Mouse (Mus musculus) ovary, postnatal 36 days (tissue): Measurements from ENCODE around the gene Cavin1.

Experiments used
- DNase-seq: peaks from one replicate; pipeline ENCODE4 v3.0.0; 2022; ENCODE audit warnings: low spot score, mixed read lengths

Gene Cavin1

DNA sequence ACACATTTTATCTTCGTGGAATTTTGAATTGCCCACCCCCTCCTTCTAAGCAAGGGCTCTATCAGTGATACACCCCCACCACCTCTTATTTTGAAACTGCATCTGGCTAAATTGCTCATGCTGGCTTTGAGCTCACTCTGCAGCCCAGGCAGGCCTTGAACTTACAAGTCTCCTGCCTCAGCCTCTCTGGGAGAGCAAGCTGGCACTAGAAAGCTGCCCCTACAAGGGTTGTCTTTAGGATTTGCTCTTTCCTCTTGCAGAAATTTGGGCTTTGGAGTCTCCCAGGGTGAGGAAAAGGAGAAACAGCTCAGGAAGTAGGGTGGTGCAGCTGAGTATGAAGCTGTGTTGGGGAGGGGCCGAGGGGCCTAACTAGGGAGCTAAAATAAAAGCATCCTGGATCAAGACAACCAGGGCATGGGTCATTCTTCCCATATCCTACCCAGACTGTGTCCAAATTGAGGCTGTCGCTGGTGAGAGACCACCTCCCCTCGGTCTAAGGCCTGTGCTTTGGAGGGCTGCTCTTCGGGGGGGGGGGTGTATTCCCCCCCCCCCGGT is 12.7 kb downstream of the Cavin1 start:
- no peak for DNase-seq

DNA sequence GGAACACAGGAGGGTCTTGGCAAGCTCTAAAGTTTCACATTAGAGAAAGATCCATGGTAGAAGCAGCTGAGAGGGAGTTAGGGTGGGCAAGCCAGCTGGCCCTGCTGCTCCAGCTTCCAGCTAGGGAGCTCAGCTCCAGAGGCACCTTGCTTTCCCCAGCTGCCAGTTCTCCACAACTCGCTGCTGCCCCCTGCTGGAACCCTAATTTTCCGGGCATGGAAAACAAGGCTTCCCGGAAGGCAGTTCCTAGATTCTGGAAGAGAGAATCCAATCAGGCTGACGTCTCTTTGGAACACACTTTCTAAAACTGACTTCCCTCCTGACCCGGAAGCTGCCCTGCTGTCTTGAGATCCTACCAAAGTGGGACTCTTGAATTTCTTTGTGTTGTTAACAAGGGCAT is 13.4 kb downstream of the Cavin1 start:
- peak; percentile 86 for DNase-seq

DNA sequence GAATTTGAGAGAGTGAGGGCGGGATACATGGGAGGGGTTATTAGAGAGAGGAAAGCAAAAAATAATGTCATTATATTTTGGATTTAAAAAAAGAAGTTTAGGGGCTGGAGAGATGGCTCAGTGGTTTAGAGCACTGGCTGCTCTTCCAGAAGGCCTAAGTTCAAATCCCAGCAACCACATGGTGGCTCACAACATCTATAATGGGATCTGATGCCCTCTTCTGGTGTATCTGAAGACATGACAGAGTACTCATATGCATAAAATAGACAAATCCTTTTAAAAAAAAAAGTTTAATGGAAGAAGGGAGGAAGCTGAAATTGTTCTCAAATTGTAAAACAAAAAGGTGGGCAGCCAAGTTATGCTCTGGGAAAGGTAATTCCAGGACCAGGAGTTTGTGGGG is 21.1 kb downstream of the Cavin1 start:
- DNase-seq = no peak

DNA sequence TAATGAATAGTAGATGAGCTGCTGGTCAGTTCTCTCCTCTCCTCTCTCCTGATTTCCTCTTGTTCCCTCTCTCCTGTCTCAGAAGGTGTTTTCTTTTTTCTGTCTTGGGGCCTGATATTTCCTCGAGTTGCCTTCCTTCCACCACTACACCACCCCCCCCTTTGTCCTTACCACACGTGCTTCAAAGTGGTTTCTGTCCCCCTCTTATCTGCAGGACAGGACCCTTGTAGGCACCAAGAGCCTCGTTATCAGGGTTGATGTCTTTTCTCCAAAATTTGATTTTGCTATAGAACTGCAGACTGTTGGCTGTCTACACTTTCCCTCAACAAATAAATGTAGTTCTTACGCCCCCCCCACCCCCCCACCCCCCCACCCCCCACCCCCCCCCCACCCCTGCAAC is 22.4 kb downstream of the Cavin1 start:
- no peak for DNase-seq

DNA sequence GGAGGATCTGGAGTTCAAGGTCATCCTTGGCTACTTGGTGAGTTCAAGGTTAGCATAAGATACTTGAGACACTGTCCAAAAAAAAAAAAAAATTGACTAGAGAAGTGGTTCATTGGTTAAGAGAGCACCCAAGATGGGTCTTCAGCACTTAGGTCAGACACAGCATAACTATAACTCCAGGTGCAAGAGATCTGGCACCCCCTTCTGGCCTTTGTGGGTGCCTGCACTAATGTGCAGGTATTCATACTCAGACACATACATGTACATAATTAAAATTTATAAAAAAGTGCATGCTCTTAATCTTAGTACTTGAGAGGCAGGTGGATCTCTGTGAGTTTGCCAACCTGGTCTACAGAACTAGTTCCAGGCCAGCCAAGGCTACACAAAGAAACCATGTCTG is 23.1 kb downstream of the Cavin1 start:
- DNase-seq = no peak

DNA sequence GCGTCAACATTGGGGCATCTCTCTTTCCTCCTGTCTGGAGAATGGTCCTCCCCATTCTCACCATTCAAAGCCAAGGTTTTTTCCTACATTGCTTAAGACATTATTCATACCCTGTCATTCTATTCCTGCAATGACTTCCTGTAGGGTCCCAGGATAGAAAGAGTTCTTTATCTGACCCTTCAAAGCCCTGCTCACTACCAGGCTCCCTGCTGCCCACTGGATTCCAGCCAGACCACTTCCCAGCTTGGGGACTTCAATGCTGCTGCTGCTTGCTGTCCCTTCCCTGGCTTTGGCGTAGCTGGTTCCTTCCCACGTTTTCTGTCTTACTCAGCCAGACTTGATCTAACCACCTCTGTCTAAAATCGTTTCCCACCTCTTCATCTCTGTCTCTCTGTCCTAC is 23.8 kb downstream of the Cavin1 start:
- DNase-seq = no peak

DNA sequence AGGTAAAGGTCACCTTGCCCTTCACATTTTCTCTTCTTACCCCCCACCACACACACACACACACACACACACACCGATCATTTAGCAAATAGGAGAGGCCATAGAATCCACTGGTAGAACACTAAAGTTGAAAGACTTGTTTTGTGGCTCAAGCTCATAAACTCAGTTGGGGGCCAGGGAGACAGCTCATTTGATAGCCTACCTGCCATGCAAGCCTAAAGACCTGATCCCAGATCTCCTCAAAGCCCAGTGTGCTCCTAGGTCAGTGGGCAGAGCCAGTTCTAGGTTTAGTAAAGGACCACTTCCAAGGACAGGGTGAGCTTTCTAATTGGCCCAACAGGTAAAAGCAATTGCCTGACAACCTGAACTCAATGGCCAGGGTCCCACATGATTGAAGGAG is 28.3 kb downstream of the Cavin1 start:
- no peak for DNase-seq

DNA sequence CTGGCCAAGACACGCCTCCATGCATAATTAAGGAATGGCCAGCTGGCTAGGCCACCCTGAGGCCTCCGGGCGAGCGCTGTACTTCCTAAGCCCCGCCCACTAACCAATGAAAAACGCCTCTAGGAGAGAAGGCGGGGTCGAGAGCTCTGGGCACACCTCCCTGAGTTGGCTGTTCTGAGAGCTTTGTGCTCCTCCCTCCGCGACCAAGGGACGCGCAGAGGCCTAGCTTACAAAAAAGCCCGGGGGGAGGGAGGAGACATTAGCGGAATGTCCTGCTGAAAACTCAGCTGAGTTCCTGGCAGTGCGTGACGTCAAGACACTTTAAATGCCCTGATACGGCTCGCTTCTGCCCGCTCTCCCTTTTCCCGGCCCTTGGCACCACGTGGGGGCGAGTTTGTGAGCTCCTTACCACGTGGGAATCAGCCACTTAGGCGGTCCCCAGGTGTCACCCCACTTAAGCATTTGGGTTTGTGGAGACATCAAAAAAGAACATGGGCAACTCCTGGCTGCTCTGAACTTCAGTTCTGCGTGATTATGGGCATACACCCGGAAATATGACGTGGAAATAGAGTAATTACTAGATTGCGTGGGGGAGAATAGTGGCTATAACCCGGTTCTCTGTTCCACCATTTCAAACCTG is 31.1 kb downstream of the Cavin1 start, which contains the start of gene Stat3:
Gene Stat3 (minus strand): TSS at position 29 of the 640 bp plus-strand sequence.
- peak; percentile 100 for DNase-seq

DNA sequence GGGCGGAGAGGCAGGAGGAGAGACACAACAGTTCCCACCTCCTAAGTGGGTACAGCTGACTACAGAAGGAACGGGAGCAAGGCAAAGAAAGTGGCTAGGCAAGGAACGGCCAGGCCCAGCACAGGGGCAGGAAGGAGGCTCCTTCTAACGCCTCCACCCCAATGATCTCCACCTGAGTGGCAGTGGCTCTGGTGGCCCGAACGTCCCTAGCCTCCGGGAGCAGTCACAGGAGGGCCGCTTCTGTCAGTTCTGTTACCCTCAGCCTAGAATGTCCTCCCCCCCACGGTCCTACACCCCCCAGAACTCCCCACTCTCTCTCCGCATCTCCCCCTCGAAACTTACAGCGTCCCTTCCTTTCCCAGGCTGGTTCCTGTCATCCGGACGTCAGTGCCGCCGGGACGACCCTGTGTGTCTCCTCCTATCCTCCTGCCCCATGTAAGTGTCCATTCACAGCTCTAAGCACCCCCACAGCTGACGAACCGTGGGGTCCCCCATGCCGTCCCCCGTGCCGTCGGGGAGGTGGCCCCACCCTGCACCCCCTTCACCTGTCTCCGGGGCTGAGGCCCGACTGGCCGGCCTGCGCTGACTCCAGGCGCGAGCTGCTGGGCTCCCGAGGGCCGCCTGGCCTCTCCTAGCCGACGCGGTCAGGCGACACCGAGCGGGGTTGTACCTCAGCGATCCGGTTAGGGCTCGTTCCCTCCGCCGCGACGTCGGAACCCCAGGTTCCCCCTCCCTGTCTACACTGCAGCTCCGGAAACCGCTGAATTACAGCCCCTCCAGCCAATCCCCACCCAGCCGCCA is 31.8 kb downstream of the Cavin1 start:
- DNase-seq = no peak

DNA sequence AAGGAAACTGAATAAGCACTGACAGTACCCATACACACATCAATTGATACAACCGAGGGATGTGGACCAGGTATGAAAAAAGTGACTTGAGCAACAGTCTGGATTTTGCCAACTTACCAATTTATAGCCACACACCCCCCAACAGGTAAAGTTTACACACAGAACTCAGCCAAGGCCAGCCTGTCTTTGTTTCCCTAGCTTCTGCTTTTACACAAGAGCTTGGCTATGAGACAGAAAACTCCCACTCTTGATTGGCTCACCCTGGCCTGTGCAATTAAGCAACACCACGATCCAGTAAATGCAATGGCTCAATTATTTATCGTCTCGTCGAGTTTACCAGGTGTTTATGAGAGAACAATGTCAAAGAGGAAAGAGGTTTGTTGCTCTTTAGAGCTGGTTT is 32.6 kb downstream of the Cavin1 start:
- DNase-seq = no peak

DNA sequence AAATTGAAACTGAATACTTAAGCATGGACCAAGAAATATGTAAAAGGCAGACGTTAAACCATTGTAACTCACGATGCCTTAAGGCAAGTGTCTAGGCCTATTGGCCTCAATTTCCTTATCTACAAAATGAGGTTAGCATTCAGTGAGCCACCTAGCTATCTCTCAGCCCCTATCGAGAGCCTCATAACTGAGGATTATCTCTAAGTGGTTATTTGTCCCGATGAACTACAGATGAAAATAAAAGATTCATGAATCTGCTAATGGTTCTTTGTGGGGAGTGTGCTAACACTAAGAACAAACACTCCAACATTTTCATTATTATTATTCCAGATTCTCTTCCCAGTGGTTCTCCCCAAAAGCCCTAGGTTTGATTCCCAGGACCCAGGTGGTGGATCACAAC is 33.4 kb downstream of the Cavin1 start:
- no peak for DNase-seq

DNA sequence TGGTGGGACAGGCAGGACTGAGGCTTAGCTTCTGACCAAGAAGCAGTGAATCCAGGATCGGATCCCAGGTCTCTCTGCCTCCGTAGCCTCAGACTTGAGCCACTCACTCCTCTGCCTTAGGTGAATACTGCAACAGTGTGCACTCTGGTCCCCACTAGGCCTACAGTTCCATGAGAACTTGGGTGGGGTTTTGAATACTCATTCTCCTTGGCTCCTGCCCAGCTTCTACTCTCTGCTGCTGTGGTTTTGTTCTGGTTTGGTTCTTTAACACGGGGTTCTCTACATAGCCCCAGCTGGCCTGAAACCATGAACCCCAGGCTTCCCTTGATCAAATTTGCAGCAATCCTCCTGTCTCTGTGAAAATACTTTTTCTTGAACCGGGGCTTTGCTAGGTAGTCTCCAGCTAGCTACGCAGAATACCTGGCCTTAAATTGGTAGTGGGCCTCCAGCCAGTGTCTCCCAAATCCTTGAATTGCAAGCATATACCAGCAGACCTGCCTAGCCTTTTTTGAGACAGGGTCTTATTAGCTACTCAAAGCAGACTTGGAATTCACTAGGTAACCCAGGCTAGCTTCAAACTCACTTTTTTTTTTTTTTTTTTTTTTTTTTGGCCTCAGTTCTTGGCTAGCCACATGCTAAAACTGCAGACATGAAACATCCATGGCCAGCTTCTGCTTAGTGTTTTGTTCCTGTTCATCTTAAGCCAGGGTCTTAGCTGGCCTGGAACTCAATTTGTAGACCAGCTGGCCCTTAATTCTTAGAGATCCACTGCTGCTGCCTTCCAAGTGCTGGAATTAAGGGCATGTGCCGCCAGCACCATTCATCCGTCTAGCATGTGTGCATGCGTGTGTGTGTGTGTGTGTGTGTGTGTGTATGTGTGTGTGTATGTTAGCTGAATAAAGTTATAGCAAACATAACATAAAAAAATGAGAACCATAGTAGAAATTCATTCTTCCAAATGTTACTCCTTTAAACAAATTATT is 35.0 kb downstream of the Cavin1 start:
- DNase-seq = no peak

DNA sequence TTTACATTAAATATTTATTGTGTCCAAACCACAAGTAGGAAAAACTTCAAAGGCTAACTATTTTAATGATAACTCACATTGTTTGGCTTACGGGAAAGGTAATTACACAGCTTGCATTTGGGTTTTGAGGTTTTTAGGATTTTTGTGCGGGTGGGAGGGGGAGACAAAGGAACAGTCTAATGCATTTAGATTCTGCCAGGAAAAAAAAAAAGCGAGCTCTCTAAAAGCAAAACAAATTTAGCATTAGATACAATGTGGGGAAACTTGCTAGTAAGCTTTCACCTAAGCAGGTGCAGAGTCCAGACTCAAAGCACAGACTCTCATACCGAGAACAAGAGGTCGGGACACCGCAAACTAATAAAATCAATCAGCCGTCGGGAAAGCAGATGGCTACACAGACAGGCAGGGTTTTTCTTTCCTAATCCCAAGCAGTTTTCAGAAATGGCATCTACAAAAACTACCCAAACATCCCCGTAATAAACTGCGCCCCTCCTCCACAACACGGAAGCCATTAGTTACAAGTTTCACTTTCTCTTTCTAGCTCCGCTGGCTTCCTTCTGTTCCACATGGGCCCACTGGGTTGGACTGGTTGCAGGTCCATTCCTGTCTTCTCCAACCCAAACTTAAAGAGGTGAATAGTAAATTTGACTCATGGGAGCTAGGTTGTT is 39.3 kb downstream of the Cavin1 start:
- DNase-seq = peak; percentile 36

DNA sequence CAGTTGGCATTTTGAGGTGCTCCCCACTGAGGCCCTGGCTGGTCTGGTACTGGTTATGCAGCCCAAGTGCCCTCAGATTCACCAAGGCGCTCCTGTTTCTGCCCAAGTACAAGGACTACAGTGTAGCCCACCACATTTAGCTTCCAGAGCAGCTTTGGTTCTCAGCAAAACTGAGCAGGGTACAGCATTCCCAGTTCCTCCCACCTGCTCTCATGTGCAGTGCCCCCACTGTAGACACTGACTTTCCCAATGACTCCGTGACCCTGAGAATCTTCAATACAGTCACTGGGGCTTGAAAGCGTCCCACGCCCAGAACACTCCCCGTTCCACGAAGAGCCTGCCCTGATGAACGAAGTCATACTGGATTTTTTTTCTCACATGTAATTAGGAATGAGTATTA is 40.1 kb downstream of the Cavin1 start:
- DNase-seq = no peak

DNA sequence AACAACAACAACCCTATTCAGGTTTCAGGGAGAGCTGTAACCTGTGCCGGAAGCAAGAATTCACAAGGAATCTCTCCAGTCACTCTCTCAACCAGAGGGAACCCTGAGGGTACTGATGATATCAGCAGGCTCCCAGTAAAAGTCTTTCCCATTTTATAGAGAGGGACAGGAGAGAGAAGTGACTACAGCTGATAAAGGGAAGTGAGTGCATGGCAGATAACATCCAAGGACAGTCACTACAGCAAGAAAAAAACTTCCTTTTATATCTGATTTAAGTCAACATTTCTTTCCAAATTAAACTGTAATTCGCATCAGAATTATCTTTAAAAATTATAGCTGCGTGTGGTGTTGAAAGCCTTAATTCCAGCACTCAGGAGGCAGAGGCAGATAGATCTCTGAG is 43.3 kb downstream of the Cavin1 start:
- no peak for DNase-seq

DNA sequence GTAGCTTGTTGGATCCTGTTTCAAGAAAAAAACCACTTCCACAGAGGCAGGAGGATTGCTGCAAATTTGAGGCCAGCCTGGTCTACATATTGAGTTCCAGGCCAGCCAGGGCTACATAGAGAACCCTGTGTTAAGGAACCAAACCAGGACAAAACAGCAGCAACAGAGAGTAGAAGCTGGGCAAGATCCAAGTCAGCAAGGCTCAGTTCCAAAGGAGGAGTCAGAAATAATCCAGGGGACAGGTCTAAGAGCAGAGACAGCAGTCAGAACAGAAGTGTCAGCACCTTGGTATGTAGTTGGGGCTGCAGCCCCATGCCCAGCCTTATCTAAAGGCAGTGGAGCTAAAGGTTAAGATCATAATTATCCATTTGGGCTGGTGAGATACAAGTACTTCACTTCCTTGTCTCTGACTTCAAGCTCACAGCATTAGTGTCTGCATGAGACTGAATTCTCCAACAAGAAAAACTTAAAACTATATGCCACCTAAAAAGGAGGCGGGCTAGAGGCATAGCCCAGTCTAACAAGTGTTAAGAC is 46.2 kb downstream of the Cavin1 start:
- no peak for DNase-seq

DNA sequence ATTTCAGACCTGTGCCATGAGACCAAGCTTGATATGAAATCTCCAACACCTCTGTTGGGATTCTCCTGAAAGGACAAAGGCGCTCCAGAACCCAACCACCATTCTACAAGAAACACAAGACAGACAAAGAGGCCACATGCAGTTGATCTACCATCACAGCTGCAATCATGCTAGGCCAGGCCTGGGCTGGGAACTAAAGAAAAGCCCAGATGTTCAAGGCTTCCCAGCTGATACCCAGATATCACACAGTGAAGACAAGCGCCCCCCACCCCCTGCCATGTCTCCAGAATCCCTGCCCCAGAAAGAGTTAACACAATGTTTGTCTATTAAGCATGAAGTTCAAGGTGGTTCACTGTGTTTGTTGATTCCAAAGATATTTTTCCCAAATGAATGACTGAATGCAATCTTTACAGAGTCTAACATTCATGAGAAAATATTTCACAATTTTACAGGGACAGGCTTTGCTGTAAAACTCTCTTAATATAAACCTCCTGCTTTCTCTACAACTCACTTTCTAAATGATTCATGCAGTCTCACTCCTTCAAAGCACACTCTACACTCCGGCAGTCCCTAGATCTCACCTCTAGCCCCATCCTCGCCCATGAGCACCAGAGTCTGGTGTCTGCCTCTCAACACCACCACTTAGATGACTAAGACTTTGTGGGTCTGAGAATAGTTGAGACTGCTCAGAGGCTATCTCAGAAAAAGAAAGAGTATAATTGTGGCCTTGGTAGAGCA is 49.6 kb downstream of the Cavin1 start:
- no peak for DNase-seq

DNA sequence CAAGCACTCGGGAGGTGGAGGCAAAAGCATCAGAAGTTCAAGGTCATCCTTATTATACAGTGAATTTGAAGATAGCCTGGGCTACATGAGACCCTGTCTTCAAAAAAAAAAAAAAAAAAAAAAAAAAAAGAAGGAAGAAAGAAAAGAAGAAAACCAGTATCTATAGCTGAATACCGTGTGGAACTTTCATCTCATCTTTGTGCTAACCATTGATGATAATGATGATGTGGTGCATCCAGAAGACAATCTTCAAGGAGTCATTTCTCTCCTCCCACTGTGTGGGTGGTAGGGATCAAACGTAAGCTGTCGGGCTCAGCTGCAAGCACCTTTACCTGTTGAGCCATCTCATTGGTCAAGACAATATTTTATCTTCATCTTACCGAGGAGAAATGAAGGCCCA is 52.7 kb downstream of the Cavin1 start:
- DNase-seq = no peak

DNA sequence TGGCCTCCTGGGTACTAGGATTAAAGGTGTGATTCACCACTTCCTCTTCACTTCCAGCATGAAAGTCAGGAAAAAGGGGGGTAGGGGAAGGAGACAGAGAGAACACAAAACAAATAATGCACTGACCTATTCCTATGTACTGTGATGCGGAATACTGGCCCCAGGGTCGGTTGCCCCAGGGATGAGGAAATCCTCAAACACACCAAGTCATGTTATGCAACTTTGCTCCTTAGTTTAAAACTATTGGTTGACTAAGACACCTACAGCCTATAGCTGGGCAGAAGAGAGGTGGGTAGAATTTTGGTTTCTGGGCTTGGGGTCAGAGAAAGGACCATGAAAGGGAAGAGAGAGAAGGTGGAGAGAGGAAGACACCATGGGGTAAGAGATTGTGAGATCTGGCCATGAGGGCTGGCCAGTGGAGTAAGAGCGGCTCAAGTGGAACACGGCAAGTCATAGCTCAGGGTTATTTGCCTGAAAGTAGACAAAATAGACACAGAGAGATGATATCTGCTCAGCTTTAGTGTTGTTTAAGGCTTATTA is 54.2 kb downstream of the Cavin1 start:
- no peak for DNase-seq

DNA sequence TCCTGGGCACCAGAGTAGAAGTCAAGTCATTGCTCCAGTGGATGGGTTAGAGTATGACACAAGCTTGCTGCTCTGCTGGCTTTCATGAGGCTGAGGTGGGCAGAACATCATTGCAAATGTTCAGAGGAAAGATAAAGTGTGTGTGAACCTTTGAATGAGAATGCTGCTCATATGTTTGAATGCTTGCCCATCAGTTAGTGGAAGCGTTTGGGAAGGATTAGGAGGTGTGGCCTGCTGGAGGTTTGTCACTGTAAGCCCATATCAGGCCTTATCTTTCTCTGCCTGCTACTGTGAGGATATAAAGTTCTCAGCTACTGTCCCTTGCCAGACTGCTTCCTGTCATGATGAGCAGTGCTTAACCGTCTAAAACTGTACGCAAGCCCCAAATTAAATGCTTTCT is 55.6 kb downstream of the Cavin1 start:
- DNase-seq = no peak
